ENCODE assay signal across 24 mouse cellular contexts in the genomic region with DNA sequence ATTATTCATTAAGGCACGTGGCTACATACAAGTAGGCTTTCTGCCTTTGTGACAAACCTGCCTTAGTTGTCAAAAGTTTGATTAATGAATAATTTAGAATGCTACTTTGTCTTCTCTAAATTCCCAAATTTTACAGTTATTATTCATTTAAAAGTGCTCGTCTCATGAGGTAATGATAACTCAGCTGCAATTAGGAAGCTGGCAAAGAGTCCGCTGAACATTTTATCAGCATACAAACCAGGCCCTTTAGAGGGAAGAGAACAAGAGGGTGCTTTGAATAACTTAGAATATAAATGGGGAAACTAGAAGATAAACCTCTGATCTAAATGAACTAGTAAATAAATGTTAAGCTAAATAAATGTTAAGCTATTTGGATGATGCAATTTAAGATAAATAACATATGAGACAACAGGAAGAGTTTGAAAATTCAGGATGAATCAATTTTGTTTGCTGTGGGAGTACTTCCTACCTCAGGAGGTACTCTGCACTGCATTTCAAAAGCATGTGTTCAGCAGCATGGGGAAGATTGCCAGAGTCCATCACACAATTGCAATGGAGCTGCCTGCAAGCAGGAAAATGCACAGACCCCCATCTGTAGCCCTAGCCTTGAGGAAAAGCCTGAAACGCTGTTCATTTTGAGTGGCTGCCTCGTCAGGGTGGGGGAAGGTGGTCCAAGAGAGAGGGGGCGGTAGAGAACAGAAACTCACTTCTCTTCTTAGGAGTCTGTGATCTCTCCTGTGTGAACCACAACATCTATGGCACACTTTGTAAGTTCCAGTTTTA.
DNase-seq lines count a peak whose midpoint lies in the region; ATAC-seq and TF ChIP-seq lines count a peak whose summit lies in the region.
"Had no signal": no experiment of that assay in that cellular context is flagged by ENCODE, and none has a peak within 500 bp of the region (broad histone marks: within the 10 kb centered on the region; RNA-seq: fewer than 3 reads in every experiment).

No protein-coding gene starts in this region.

- TF ChIP-seq CTCF in C2C12 (IDR thresholded peaks at IDR 0.05; ENCODE audit: control insufficient read depth, insufficient read depth, insufficient read length): no peak

- peaks cover 5% of the 10 kb centered on the region for H3K4me1 ChIP-seq in forebrain, embryonic 15.5 days
- H3K4me1 ChIP-seq in forebrain, embryonic 11.5 days (replicated peaks; ENCODE audit: control insufficient read depth, insufficient read depth, low read length): no peaks in the 10 kb centered on the region
- H3K4me1 ChIP-seq: embryonic facial prominence, embryonic 15.5 days; heart, embryonic 10.5 days; hindbrain, embryonic 13.5 days; intestine, embryonic 15.5 days had no signal

- TF ChIP-seq POLR2A in myocyte (IDR thresholded peaks at IDR 0.05; ENCODE audit: insufficient read length, low read depth): no peak

- no peak overlapping the region for H3K9ac ChIP-seq in forebrain, embryonic 15.5 days (replicated peaks)
- no peak overlapping the region for H3K9ac ChIP-seq in forebrain, embryonic 11.5 days (ENCODE audit: low read length)
- H3K9ac ChIP-seq: embryonic facial prominence, embryonic 15.5 days; hindbrain, embryonic 13.5 days; intestine, embryonic 15.5 days had no signal

- no peaks in the 10 kb centered on the region for H3K27me3 ChIP-seq in forebrain, embryonic 15.5 days
- H3K27me3 ChIP-seq in forebrain, embryonic 11.5 days (ENCODE audit: control insufficient read depth, insufficient read depth, low read length): no peaks in the 10 kb centered on the region
- H3K27me3 ChIP-seq in C2C12 (ENCODE audit: control insufficient read depth, insufficient read depth, insufficient read length) (no peaks in the 10 kb centered on the region), myocyte (ENCODE audit: control insufficient read depth, insufficient read depth, insufficient read length) (no peaks in the 10 kb centered on the region)
- H3K27me3 ChIP-seq: embryonic facial prominence, embryonic 15.5 days; hindbrain, embryonic 13.5 days; intestine, embryonic 15.5 days had no signal

- H3K79me2 ChIP-seq in C2C12 (ENCODE audit: control insufficient read depth, insufficient read depth): no peaks in the 10 kb centered on the region
- H3K79me2 ChIP-seq in myocyte (ENCODE audit: control insufficient read depth, insufficient read depth): no peaks in the 10 kb centered on the region

- DNase-seq in forebrain, embryonic 11.5 days (ENCODE audit: low spot score): no peak
- DNase-seq in NIH3T3 (ENCODE audit: low read depth): peak; percentile 31
- no peak for DNase-seq in left cerebral cortex, adult 11 months (ENCODE audit: low spot score)
- DNase-seq: adrenal gland, postnatal 14 days; cerebellum, adult 18-20 months; cerebellum, adult 9-11 months; cerebellum, postnatal 36 days; gastrocnemius, adult 2 months; gastrocnemius, postnatal 36 days; heart, adult 18-20 months; heart, postnatal 10 days; heart, postnatal 4 days; kidney, adult 18-20 months had no signal

- WGBS in forebrain, embryonic 15.5 days: 29% methylated on average over 6 of the region's 6 CpGs
- WGBS in forebrain, embryonic 11.5 days: 64% methylated on average over 6 of the region's 6 CpGs

- no peak overlapping the region for H3K27ac ChIP-seq in forebrain, embryonic 15.5 days (replicated peaks)
- H3K27ac ChIP-seq in forebrain, embryonic 11.5 days (ENCODE audit: low read depth, low read length): no peak overlapping the region
- H3K27ac ChIP-seq: embryonic facial prominence, embryonic 15.5 days; gastrocnemius, adult 2 months; heart, embryonic 10.5 days; hindbrain, embryonic 13.5 days; intestine, embryonic 15.5 days had no signal

- no peaks in the 10 kb centered on the region for H3K36me3 ChIP-seq in forebrain, embryonic 15.5 days
- no peaks in the 10 kb centered on the region for H3K36me3 ChIP-seq in forebrain, embryonic 11.5 days (ENCODE audit: control insufficient read depth, insufficient read depth, low read length)
- H3K36me3 ChIP-seq in C2C12 (ENCODE audit: control insufficient read depth, insufficient read depth) (no peaks in the 10 kb centered on the region), myocyte (ENCODE audit: control insufficient read depth, insufficient read depth) (no peaks in the 10 kb centered on the region)
- H3K36me3 ChIP-seq: embryonic facial prominence, embryonic 15.5 days; G1E; heart, embryonic 10.5 days; hindbrain, embryonic 13.5 days; intestine, embryonic 15.5 days had no signal

- H3K4me3 ChIP-seq in forebrain, embryonic 15.5 days: no peak overlapping the region
- H3K4me3 ChIP-seq in forebrain, embryonic 11.5 days (ENCODE audit: low read depth, low read length): no peak overlapping the region
- H3K4me3 ChIP-seq in C2C12 (ENCODE audit: insufficient read depth, poor library complexity, severe bottlenecking) (no peak overlapping the region), myocyte (no peak overlapping the region)
- H3K4me3 ChIP-seq: embryonic facial prominence, embryonic 15.5 days; erythroblast, embryonic 14.5 days; gastrocnemius, adult 2 months; heart, embryonic 10.5 days; hindbrain, embryonic 13.5 days; intestine, embryonic 15.5 days had no signal

- H3K9me3 ChIP-seq in forebrain, embryonic 15.5 days: no peaks in the 10 kb centered on the region
- H3K9me3 ChIP-seq in forebrain, embryonic 11.5 days (ENCODE audit: control insufficient read depth, low read length): no peaks in the 10 kb centered on the region; the same call in 1 of the 2 replicates
- H3K9me3 ChIP-seq: embryonic facial prominence, embryonic 15.5 days; heart, embryonic 10.5 days; hindbrain, embryonic 13.5 days; intestine, embryonic 15.5 days had no signal

- no peaks in the 10 kb centered on the region for H3K79me3 ChIP-seq in C2C12 (ENCODE audit: low read depth)

- no peak overlapping the region for H3ac ChIP-seq in C2C12 (ENCODE audit: control insufficient read depth, insufficient read length, low read depth)
- H3ac ChIP-seq in myocyte (ENCODE audit: control insufficient read depth, insufficient read length): no peak overlapping the region

- ATAC-seq in forebrain, embryonic 15.5 days (replicated peaks): peak; percentile 72
- no peak for ATAC-seq in forebrain, embryonic 11.5 days (replicated peaks; ENCODE audit: low FRiP score)
- ATAC-seq: activated CD4-positive, CD25-positive, alpha-beta regulatory T cell, adult 4 months; CD4-positive, CD25-positive, alpha-beta regulatory T cell, adult 4 months; intestine, embryonic 15.5 days had no signal

- no peak overlapping the region for H3K4me2 ChIP-seq in forebrain, embryonic 15.5 days (replicated peaks)
- H3K4me2 ChIP-seq in forebrain, embryonic 11.5 days (ENCODE audit: low read depth, low read length, severe bottlenecking): no peak overlapping the region
- H3K4me2 ChIP-seq in myocyte (ENCODE audit: low read depth): peak overlapping the region; percentile 67
- H3K4me2 ChIP-seq: embryonic facial prominence, embryonic 15.5 days; hindbrain, embryonic 13.5 days; intestine, embryonic 15.5 days had no signal

TF ChIP-seq in C2C12, 6 proteins besides CTCF, POLR2A, EP300 and RAD21:
- no peak for TF ChIP-seq FOSL1 (IDR thresholded peaks at IDR 0.05; ENCODE audit: insufficient read depth, low read length, poor library complexity, severe bottlenecking)
- TF ChIP-seq USF1 (IDR thresholded peaks at IDR 0.05; ENCODE audit: low read depth): peak; percentile 8

TF ChIP-seq in myocyte, 11 proteins besides CTCF, POLR2A, EP300 and RAD21:
- TF ChIP-seq MAX (IDR thresholded peaks at IDR 0.05; ENCODE audit: low read depth): no peak
- no peak for TF ChIP-seq USF1 (IDR thresholded peaks at IDR 0.05; ENCODE audit: low read depth)
- TF ChIP-seq TCF12 (IDR thresholded peaks at IDR 0.05; ENCODE audit: insufficient read depth, poor library complexity, severe bottlenecking): no peak
- TF ChIP-seq CEBPB (IDR thresholded peaks at IDR 0.05; ENCODE audit: insufficient read depth, poor library complexity, severe bottlenecking): no peak
- TF ChIP-seq SRF (IDR thresholded peaks at IDR 0.05; ENCODE audit: control insufficient read depth, insufficient read length, low read depth): no peak
- no peak for TF ChIP-seq MYOD1 (IDR thresholded peaks at IDR 0.05; ENCODE audit: control insufficient read depth in 1 of 3, insufficient read length in 2 of 3, low read depth in 2 of 3)
- TF ChIP-seq E2F4 (IDR thresholded peaks at IDR 0.05; ENCODE audit: insufficient read depth): no peak
- no peak for TF ChIP-seq MYOG (IDR thresholded peaks at IDR 0.05; ENCODE audit: control insufficient read depth in 1 of 3, insufficient read depth in 1 of 3, insufficient read length in 2 of 3, low read depth in 2 of 3)
- no peak for TF ChIP-seq REST (IDR thresholded peaks at IDR 0.05; ENCODE audit: insufficient read depth, insufficient read length)
- no peak for TF ChIP-seq POLR2AphosphoS2 (IDR thresholded peaks at IDR 0.05; ENCODE audit: insufficient read length, low read depth)
